Mouse (Mus musculus): ENCODE data around the gene Nwd2. TPM values are rescaled to one million over a fixed set of nuclear protein-coding genes. Genes with fewer than 3 reads are reported as not detected.
A peak's percentile ranks its signal among the peaks of the same experiment; 100 is the strongest.

The Nwd2 gene
- total and polyA plus RNA-seq, 2 experiments from 2014 or later: 10.2 to 23.1 TPM

GRCm38 (mm10) chr5:63837115-63837514, 188.2 kb downstream of the Nwd2 start:
- Histone ChIP-seq H3K4me1 (ENCODE audit: insufficient read depth, low read length) (no peaks in the 10 kb centered on the region), H3K9me3 (ENCODE audit: low read length) (no peaks in the 10 kb centered on the region), H3K4me3 (ENCODE audit: low read length) (no peak overlapping the region), H3K4me2 (ENCODE audit: low read depth, low read length) (no peak overlapping the region), H3K27me3 (ENCODE audit: insufficient read depth, low read length) (no peaks in the 10 kb centered on the region), H3K9ac (replicated peaks; ENCODE audit: low read length) (no peak overlapping the region), H3K27ac (no peak overlapping the region), H3K36me3 (ENCODE audit: insufficient read depth, low read length) (no peaks in the 10 kb centered on the region)
- DNase-seq (ENCODE audit: low spot score): no peak
- no peak for ATAC-seq
- TF ChIP-seq CTCF (IDR thresholded peaks at IDR 0.05; ENCODE audit: low read depth): no peak
- WGBS: 86% methylated on average over 5 of the region's 5 CpGs

DNA sequence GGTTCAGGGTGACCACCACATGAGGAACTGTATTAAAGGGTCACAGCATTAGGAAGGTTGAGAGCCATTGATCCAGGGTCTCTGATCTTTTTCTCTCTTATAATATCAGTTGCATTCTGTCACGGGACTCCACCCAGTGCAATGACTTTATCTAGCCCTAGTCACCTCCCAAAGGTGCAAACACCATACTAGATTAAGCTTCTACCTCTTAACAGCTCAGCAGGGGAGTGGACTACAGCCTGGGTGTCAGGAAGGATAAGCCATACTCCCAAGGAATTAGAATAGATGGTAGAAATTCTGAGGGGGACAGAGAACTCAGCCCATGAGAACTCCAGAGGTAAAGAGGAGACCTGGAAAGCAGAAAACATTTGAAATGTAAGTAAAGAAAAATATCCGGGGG, 188.9 kb downstream of the Nwd2 start:
- H3K4me1 ChIP-seq (ENCODE audit: insufficient read depth, low read length): no peaks in the 10 kb centered on the region
- H3K9ac ChIP-seq (replicated peaks; ENCODE audit: low read length): no peak overlapping the region
- no peaks in the 10 kb centered on the region for H3K36me3 ChIP-seq (ENCODE audit: insufficient read depth, low read length)
- no peak overlapping the region for H3K4me2 ChIP-seq (ENCODE audit: low read depth, low read length)
- no peak for ATAC-seq
- no peak overlapping the region for H3K27ac ChIP-seq
- 100% methylated on average over 2 of the region's 2 CpGs for WGBS
- H3K4me3 ChIP-seq (ENCODE audit: low read length): no peak overlapping the region
- no peaks in the 10 kb centered on the region for H3K9me3 ChIP-seq (ENCODE audit: low read length)
- no peaks in the 10 kb centered on the region for H3K27me3 ChIP-seq (ENCODE audit: insufficient read depth, low read length)
- DNase-seq (ENCODE audit: low spot score): no peak
- no peak for TF ChIP-seq CTCF (IDR thresholded peaks at IDR 0.05; ENCODE audit: low read depth)

DNA sequence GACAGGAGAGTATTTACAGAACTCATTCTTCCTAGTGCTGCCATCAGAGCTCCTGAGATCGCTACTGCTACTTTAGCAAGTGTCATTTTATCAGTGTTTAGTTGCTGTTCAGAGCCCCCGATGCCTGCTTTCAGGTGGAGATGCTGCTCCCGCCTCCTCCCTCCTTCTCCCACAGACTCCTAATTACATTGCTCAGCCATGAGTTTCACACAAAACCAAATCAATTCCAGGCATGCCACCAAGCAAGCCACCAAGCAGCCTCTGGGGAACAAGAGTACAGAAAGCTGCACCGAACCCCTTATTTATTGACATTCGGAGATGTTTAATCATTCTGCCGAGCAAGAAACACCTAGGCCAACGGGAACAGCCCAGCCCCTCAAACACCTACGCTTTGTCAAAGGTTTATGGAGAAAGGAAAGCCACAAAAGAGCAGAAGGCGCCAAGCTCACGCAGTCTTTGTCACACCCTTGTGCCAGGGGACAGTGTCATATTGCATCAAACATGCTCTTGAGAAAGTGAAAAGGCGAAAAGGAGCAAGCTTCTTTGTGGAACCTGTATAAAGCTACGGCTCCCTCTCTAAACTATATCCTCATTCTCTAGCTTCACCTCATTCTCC, 191.0 kb downstream of the Nwd2 start:
- H3K27me3 ChIP-seq (ENCODE audit: insufficient read depth, low read length): no peaks in the 10 kb centered on the region
- H3K4me1 ChIP-seq (ENCODE audit: insufficient read depth, low read length): no peaks in the 10 kb centered on the region
- H3K9ac ChIP-seq (replicated peaks; ENCODE audit: low read length): no peak overlapping the region
- ATAC-seq (0 out of 2 replicates have a peak, but pooled peaks have one; percentile 18), DNase-seq (ENCODE audit: low spot score) (peak; percentile 16)
- no peaks in the 10 kb centered on the region for H3K9me3 ChIP-seq (ENCODE audit: low read length)
- TF ChIP-seq CTCF (IDR thresholded peaks at IDR 0.05; ENCODE audit: low read depth): no peak
- H3K36me3 ChIP-seq (ENCODE audit: insufficient read depth, low read length): no peaks in the 10 kb centered on the region
- H3K27ac ChIP-seq: no peak overlapping the region
- WGBS: 66% methylated on average over 12 of the region's 12 CpGs
- H3K4me3 ChIP-seq (ENCODE audit: low read length): no peak overlapping the region
- H3K4me2 ChIP-seq (ENCODE audit: low read depth, low read length): no peak overlapping the region

- DNase-seq (ENCODE audit: low spot score): no peak
- Histone ChIP-seq H3K9me3 (ENCODE audit: low read length) (no peaks in the 10 kb centered on the region), H3K9ac (replicated peaks; ENCODE audit: low read length) (no peak overlapping the region), H3K4me3 (ENCODE audit: low read length) (no peak overlapping the region), H3K27ac (no peak overlapping the region), H3K36me3 (ENCODE audit: insufficient read depth, low read length) (no peaks in the 10 kb centered on the region), H3K27me3 (ENCODE audit: insufficient read depth, low read length) (no peaks in the 10 kb centered on the region), H3K4me1 (ENCODE audit: insufficient read depth, low read length) (no peaks in the 10 kb centered on the region), H3K4me2 (ENCODE audit: low read depth, low read length) (no peak overlapping the region)
- TF ChIP-seq CTCF (IDR thresholded peaks at IDR 0.05; ENCODE audit: low read depth): no peak
- no peak for ATAC-seq
- WGBS: 93% methylated on average over 8 of the region's 8 CpGs
Observed at GRCm38 (mm10) chr5:63847080-63847479, 198.2 kb downstream of the Nwd2 start.

DNA sequence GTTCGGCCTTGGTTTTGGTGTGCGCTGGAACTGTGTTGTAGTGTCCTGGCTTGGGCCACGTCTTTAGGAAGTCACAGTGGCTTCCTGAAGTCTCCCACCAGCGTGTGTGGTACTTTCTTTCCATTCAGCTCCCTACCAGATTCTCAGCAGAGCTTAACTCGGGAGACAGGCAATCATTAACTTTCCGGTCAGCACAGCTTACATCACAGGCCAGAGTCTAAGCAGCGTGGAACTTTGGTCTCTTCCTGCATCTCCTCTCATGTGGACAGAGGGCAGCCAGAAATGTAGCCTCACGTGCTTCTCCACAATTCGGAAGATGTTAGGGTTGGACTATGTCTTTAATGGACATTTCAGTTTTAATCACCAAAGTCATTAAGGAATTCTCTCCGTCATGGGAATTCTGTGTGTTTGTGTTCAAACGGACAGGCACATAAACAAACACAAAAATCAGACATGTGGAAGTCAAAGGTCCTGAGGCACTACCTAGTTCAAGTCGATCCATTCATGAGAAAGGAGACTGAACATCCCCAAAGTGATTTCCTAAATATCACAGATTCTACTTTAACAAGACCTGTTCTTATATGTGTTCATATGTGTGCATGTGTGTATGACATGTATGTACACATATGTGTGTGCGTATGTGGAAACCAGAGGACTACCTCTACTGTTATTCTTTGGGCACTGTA, 198.8 kb downstream of the Nwd2 start:
- Histone ChIP-seq H3K36me3 (ENCODE audit: insufficient read depth, low read length) (no peaks in the 10 kb centered on the region), H3K4me1 (ENCODE audit: insufficient read depth, low read length) (no peaks in the 10 kb centered on the region), H3K27ac (no peak overlapping the region), H3K4me3 (ENCODE audit: low read length) (no peak overlapping the region), H3K9ac (replicated peaks; ENCODE audit: low read length) (no peak overlapping the region), H3K4me2 (ENCODE audit: low read depth, low read length) (no peak overlapping the region), H3K9me3 (ENCODE audit: low read length) (no peaks in the 10 kb centered on the region), H3K27me3 (ENCODE audit: insufficient read depth, low read length) (no peaks in the 10 kb centered on the region)
- TF ChIP-seq CTCF (IDR thresholded peaks at IDR 0.05; ENCODE audit: low read depth): no peak
- ATAC-seq: no peak
- no peak for DNase-seq (ENCODE audit: low spot score)
- 85% methylated on average over 13 of the region's 13 CpGs for WGBS

- Histone ChIP-seq H3K36me3 (ENCODE audit: insufficient read depth, low read length) (no peaks in the 10 kb centered on the region), H3K9me3 (ENCODE audit: low read length) (no peaks in the 10 kb centered on the region), H3K27me3 (ENCODE audit: insufficient read depth, low read length) (no peaks in the 10 kb centered on the region), H3K4me2 (ENCODE audit: low read depth, low read length) (no peak overlapping the region), H3K27ac (no peak overlapping the region), H3K4me1 (ENCODE audit: insufficient read depth, low read length) (no peaks in the 10 kb centered on the region), H3K4me3 (ENCODE audit: low read length) (no peak overlapping the region), H3K9ac (replicated peaks; ENCODE audit: low read length) (no peak overlapping the region)
- ATAC-seq (no peak), DNase-seq (ENCODE audit: low spot score) (no peak)
- TF ChIP-seq CTCF (IDR thresholded peaks at IDR 0.05; ENCODE audit: low read depth): no peak
- 84% methylated on average over 8 of the region's 8 CpGs for WGBS
Observed at GRCm38 (mm10) chr5:63858901-63859300, 210.0 kb downstream of the Nwd2 start.

Other genes with a start within 250 kb of the Nwd2 start
- gene 0610040J01Rik, start 163.3 kb downstream of the Nwd2 start, total RNA-seq (2014; rRNA removed): 7.5 TPM in 2 replicates
- gene 0610040J01Rik, start 163.3 kb downstream of the Nwd2 start, polyA plus RNA-seq (2015; fragmentation: Nextera tagmentation; extraction: Ambion mirVana): 4.8 and 5.3 TPM in 2 replicates

All from hindbrain, postnatal 0 days (tissue).